Mouse (Mus musculus) lung, postnatal 0 days (tissue): ENCODE data around the gene Ccser2.

ENCODE experiments used
- CTCF ChIP-seq: IDR thresholded peaks from 2 replicates; pipeline ENCODE4 v1.5.1; 2016; ENCODE audit warnings: antibody characterized with exemption, mild to moderate bottlenecking
- EP300 ChIP-seq: IDR thresholded peaks from 2 replicates; pipeline ENCODE4 v1.6.1; 2016; ENCODE audit warnings: antibody characterized with exemption, mild to moderate bottlenecking, control low read depth

DNA sequence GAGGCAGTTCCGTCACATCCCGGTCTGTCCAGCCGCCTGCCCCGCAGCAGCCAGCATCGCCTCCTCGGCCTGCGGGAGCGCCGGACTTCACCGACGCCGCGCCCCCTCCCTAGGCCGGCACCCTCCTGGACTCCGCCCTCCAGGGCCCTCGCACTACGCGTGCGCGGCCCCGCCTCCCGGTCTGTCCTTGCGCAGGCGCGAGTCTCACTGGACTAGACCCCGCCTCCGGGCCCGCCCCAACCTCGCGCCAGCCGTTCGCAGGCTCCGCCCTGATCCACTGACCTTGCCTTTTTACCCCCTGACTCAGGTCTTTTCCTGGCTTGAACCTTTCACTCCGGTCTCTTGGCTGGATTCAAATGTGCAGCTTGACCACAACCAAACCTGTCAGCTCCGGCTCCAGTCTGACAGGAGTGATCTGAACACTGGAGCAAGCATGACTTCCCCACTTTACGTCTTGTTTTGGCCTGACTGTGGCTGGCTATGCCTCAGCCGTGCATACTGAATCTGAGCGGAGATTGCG is at the start of gene Ccser2:
- TF ChIP-seq EP300: no peak
- TF ChIP-seq CTCF: no peak
